Mouse (Mus musculus) lung, postnatal 0 days (tissue): ENCODE results near the gene Prdm5.

Source experiments
- CTCF ChIP-seq: IDR thresholded peaks from 2 replicates; pipeline ENCODE4 v1.5.1; 2016; ENCODE audit warnings: antibody characterized with exemption, mild to moderate bottlenecking
- EP300 ChIP-seq: IDR thresholded peaks from 2 replicates; pipeline ENCODE4 v1.6.1; 2016; ENCODE audit warnings: antibody characterized with exemption, mild to moderate bottlenecking, control low read depth

DNA sequence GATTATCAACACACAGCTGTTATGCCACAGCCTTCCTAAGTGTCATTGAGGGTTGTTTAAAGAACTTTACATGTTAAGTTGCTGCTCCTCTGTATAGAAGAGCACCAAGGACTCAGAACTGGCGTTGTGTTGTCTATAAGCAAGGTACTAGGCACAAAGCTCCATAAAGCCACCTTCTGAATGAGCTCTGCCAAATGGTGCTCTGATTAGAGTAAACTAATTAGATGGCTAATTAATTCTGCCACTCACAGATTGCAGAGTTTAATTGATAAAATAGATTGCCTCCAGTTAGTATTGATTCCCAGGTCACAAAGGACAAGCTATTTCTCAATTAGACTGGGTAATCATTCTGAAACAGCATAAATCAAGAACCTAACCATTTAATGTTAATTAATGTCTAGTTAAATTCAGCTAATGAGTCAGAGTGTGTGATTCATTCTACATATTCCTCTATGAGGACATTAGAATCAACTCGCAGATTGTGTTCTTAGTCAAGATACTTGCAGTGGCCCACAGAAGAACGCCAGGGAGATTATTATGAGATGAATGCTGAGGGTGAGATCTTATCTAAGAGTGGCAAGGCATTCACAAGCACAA lies 147.0 kb downstream of the Prdm5 start:
- TF ChIP-seq EP300: no peak
- no peak for TF ChIP-seq CTCF
